Mouse (Mus musculus): Measurements from ENCODE around the gene Rap1gap. TPM values are rescaled to one million over a fixed set of nuclear protein-coding genes. Genes with fewer than 3 reads are reported as not detected.

Gene Rap1gap
- polyA plus RNA-seq, 1 experiment from 2014 or later = 18.4 TPM

DNA sequence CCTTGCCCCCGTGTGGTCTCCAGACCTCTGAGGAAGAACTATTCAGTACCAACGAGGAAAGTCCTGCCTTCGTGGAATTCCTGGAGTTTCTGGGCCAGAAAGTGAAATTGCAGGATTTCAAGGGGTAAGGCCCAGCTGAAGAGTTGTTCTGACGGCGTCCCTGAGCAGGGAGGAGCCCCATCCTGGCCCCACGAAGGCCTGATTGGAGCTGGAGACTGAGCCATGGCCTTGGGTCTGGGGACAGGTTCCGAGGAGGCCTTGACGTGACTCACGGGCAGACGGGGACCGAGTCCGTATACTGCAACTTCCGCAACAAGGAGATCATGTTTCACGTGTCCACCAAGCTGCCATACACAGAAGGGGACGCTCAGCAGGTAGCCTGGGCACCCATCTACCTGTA lies 53.1 kb downstream of the Rap1gap start:
- no peak overlapping the region for H3K27ac ChIP-seq (replicated peaks; ENCODE audit: low read depth, low read length)
- no peak overlapping the region for H3K4me2 ChIP-seq (ENCODE audit: low read depth, low read length)
- ATAC-seq (ENCODE audit: low read depth) (no peak), DNase-seq (ENCODE audit: low spot score) (no peak)
- 58% methylated on average over 14 of the region's 15 CpGs for WGBS
- H3K4me3 ChIP-seq (ENCODE audit: low read depth, low read length) = no peak overlapping the region
- no peaks in the 10 kb centered on the region for H3K36me3 ChIP-seq (ENCODE audit: control insufficient read depth, insufficient read depth, low read length)
- H3K27me3 ChIP-seq (replicated peaks; ENCODE audit: control insufficient read depth, insufficient read depth, low read length) = no peaks in the 10 kb centered on the region
- peaks cover 7% of the 10 kb centered on the region; the same call in 1 of the 2 replicates for H3K4me1 ChIP-seq (ENCODE audit: control insufficient read depth, insufficient read depth, low read length)
- H3K9ac ChIP-seq (ENCODE audit: low read depth, low read length) = no peak overlapping the region
- H3K9me3 ChIP-seq (ENCODE audit: control insufficient read depth, low read length) = no peaks in the 10 kb centered on the region

DNA sequence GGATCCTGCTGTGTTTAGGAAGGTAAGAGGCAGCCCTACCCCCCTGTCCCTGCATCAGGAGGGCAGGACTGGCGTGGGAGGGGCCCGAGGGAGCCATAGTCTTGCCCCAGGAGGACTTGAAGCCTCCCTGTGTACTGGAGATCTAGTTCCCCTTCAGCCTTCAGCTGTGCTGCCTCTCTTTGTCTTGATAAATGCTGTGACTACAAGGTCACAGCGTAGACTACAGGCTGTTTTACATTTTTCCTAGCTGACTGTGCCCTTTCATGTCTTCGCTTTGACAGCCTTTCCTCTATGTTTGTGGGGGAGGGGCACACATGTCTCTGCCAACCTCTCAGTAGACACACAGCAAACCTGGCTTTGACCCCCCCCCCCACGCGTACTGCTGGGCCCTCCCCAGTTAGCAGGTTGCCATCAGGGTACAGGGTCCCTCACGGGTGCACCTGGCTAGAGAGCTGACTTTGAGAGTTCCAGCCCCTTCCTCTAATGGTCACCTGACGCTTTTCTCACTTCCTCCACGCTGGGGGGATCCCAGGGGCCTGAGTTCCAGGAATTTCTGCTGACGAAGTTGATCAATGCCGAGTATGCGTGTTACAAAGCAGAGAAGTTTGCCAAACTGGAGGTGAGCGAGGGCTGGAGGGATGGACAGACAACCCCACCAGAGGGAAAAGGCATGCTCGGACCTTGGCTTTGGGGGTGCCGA lies 55.0 kb downstream of the Rap1gap start:
- Histone ChIP-seq H3K4me2 (ENCODE audit: low read depth, low read length) (no peak overlapping the region), H3K9me3 (ENCODE audit: control insufficient read depth, low read length) (no peaks in the 10 kb centered on the region), H3K27me3 (replicated peaks; ENCODE audit: control insufficient read depth, insufficient read depth, low read length) (0 out of 2 replicates have a peak, but pooled peaks cover 4% of the 10 kb centered on the region), H3K4me3 (ENCODE audit: low read depth, low read length) (no peak overlapping the region), H3K27ac (replicated peaks; ENCODE audit: low read depth, low read length) (no peak overlapping the region), H3K9ac (ENCODE audit: low read depth, low read length) (no peak overlapping the region), H3K36me3 (ENCODE audit: control insufficient read depth, insufficient read depth, low read length) (no peaks in the 10 kb centered on the region), H3K4me1 (ENCODE audit: control insufficient read depth, insufficient read depth, low read length) (peaks cover 7% of the 10 kb centered on the region; the same call in 1 of the 2 replicates)
- DNase-seq (ENCODE audit: low spot score) (no peak), ATAC-seq (ENCODE audit: low read depth) (peak; percentile 9; the same call in 1 of the 2 replicates)
- 25% methylated on average over 15 of the region's 15 CpGs for WGBS

DNA sequence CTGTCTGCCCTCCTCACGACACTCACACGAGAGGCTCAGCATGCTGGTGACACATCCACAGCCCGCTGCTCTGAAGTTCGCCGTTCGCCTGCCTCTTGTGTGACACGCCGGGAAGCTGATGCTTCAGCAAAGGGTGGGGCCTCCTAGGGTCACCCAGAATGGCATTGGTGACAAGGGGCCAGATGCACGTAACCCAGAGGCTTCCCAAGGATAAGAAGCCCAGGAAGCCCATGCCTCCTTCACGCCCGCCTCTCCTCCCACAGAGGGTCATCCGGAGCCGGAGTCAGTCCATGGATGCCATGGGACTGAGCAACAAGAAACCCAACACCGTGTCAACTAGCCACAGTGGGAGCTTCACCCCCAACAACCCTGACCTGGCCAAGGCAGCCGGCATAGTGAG lies 57.0 kb downstream of the Rap1gap start:
- Histone ChIP-seq H3K36me3 (ENCODE audit: control insufficient read depth, insufficient read depth, low read length) (no peaks in the 10 kb centered on the region), H3K27me3 (replicated peaks; ENCODE audit: control insufficient read depth, insufficient read depth, low read length) (0 out of 2 replicates have a peak, but pooled peaks cover 4% of the 10 kb centered on the region), H3K4me2 (ENCODE audit: low read depth, low read length) (no peak overlapping the region), H3K9ac (ENCODE audit: low read depth, low read length) (no peak overlapping the region), H3K27ac (replicated peaks; ENCODE audit: low read depth, low read length) (no peak overlapping the region), H3K4me1 (ENCODE audit: control insufficient read depth, insufficient read depth, low read length) (peaks cover 7% of the 10 kb centered on the region; the same call in 1 of the 2 replicates), H3K9me3 (ENCODE audit: control insufficient read depth, low read length) (no peaks in the 10 kb centered on the region), H3K4me3 (ENCODE audit: low read depth, low read length) (no peak overlapping the region)
- DNase-seq (ENCODE audit: low spot score) (no peak), ATAC-seq (ENCODE audit: low read depth) (no peak)
- WGBS = 85% methylated on average over 14 of the region's 15 CpGs

DNA sequence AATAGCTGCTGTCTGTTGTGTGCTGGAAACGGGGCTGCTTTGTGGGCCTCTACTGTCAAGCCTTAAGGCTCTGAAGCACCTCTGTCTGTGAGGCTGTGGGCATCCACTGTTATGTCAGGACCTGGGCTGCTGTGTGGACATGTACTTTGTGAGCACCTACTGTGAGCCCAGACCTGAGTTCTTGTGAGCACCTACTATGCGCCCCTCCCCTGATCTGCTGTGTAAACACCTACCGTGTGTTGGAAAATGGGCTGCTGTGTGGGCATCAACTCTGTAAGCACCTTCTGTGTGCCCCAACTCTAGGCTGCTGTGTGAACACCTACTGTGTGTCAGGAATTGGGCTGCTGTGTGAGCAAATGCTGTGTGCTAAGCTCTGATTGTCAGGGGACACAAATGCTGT lies 57.7 kb downstream of the Rap1gap start:
- no peak overlapping the region for H3K27ac ChIP-seq (replicated peaks; ENCODE audit: low read depth, low read length)
- no peaks in the 10 kb centered on the region for H3K36me3 ChIP-seq (ENCODE audit: control insufficient read depth, insufficient read depth, low read length)
- 0 out of 2 replicates have a peak, but pooled peaks cover 4% of the 10 kb centered on the region for H3K27me3 ChIP-seq (replicated peaks; ENCODE audit: control insufficient read depth, insufficient read depth, low read length)
- no peak overlapping the region for H3K9ac ChIP-seq (ENCODE audit: low read depth, low read length)
- peaks cover 7% of the 10 kb centered on the region; the same call in 1 of the 2 replicates for H3K4me1 ChIP-seq (ENCODE audit: control insufficient read depth, insufficient read depth, low read length)
- H3K4me3 ChIP-seq (ENCODE audit: low read depth, low read length) = no peak overlapping the region
- 85% methylated on average over 3 of the region's 3 CpGs for WGBS
- H3K9me3 ChIP-seq (ENCODE audit: control insufficient read depth, low read length) = no peaks in the 10 kb centered on the region
- H3K4me2 ChIP-seq (ENCODE audit: low read depth, low read length) = no peak overlapping the region
- DNase-seq (ENCODE audit: low spot score) (no peak), ATAC-seq (ENCODE audit: low read depth) (no peak)

DNA sequence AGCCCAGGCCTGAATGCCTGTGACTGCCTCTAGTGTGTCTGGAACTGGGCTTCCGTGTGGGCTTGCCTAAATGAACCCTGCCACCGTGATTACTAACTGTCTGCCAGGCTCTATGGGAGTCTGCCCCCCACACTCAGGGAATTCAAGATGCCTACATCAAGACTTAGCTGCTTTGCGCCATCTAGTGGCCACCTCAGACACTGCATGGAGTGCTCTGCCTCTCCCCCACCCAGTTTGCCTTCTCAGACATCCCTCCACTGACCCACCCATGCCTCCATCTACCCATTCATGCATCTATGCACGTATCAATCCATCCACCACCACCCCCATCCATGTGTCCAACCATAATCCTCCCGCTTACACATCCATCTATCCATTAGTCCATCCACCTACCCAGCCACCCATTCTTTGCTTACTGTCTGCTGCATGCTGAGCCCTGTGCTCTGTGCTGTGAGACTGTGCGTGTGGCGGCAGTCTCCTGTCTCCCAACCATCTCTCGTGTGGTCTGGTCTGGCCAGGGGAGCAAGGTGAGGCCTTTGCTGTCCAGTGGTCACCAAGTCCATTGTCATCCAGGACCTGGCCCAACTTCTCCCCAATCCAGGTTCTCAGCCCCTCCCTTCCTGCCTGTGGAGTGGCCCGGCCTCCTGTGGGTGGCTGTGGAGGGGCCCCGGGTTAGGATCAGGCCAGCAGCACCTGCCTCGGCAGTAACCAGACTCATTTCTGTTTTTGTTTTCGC lies 58.3 kb downstream of the Rap1gap start:
- no peak overlapping the region for H3K9ac ChIP-seq (ENCODE audit: low read depth, low read length)
- H3K36me3 ChIP-seq (ENCODE audit: control insufficient read depth, insufficient read depth, low read length) = no peaks in the 10 kb centered on the region
- peak overlapping the region; percentile 35; the same call in 1 of the 2 replicates for H3K4me2 ChIP-seq (ENCODE audit: low read depth, low read length)
- no peak overlapping the region for H3K27ac ChIP-seq (replicated peaks; ENCODE audit: low read depth, low read length)
- H3K4me3 ChIP-seq (ENCODE audit: low read depth, low read length) = no peak overlapping the region
- peak; percentile 9; the same call in 1 of the 2 replicates for ATAC-seq (ENCODE audit: low read depth)
- DNase-seq (ENCODE audit: low spot score) = peak; percentile 82
- peaks cover 7% of the 10 kb centered on the region for H3K27me3 ChIP-seq (replicated peaks; ENCODE audit: control insufficient read depth, insufficient read depth, low read length)
- H3K4me1 ChIP-seq (ENCODE audit: control insufficient read depth, insufficient read depth, low read length) = peaks cover 11% of the 10 kb centered on the region; the same call in 1 of the 2 replicates
- WGBS = 27% methylated on average over 12 of the region's 12 CpGs
- H3K9me3 ChIP-seq (ENCODE audit: control insufficient read depth, low read length) = no peaks in the 10 kb centered on the region

DNA sequence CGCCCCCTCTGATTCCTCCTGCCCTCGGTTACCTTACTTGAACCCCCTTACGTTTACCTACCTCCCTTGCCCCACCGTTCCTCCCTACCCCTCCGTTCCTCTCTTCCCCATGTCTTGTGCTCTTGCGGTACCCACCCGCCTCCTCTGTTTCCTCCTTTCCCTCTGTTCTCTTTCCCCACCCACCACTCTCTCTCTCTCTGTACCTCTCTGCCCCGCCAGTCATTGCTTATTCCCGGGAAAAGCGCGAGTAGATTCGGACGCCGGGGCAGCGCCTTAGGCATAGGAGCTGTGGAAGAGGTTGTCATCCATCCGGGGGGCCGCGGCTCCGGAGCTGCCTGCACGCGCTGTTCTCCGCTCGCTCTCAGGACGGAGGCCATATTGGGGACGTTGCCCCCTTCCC lies 59.0 kb downstream of the Rap1gap start:
- ATAC-seq (ENCODE audit: low read depth) (no peak), DNase-seq (ENCODE audit: low spot score) (no peak)
- H3K9ac ChIP-seq (ENCODE audit: low read depth, low read length) = no peak overlapping the region
- H3K27me3 ChIP-seq (replicated peaks; ENCODE audit: control insufficient read depth, insufficient read depth, low read length) = peaks cover 13% of the 10 kb centered on the region
- no peaks in the 10 kb centered on the region for H3K36me3 ChIP-seq (ENCODE audit: control insufficient read depth, insufficient read depth, low read length)
- H3K4me3 ChIP-seq (ENCODE audit: low read depth, low read length) = peak overlapping the region; percentile 16; the same call in 1 of the 2 replicates
- peak overlapping the region; percentile 35 for H3K4me2 ChIP-seq (ENCODE audit: low read depth, low read length)
- no peak overlapping the region for H3K27ac ChIP-seq (replicated peaks; ENCODE audit: low read depth, low read length)
- peaks cover 11% of the 10 kb centered on the region; the same call in 1 of the 2 replicates for H3K4me1 ChIP-seq (ENCODE audit: control insufficient read depth, insufficient read depth, low read length)
- 37% methylated on average over 25 of the region's 25 CpGs for WGBS
- no peaks in the 10 kb centered on the region for H3K9me3 ChIP-seq (ENCODE audit: control insufficient read depth, low read length)

DNA sequence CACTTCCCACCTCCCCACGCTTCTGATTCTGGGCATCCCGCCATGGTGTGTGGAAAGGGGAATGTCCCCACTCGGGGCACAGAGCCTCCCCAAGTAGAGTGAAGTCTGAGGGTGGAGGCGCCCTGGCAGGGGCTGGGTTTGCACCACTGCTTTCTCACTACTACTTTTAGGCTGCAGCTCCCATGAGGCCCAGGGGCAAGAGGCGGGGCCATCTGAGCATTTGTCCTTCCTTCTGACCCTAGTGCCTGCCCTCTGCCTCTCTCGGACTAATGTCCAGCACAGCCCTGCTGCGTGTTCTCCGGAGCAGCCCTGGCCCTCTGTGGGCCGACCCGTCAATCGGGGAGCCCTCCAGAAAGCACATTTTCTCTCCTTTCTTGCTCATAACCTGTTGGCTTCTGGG lies 59.7 kb downstream of the Rap1gap start:
- H3K4me2 ChIP-seq (ENCODE audit: low read depth, low read length) = peak overlapping the region; percentile 35
- WGBS = 41% methylated on average over 9 of the region's 11 CpGs
- ATAC-seq (ENCODE audit: low read depth) (no peak), DNase-seq (ENCODE audit: low spot score) (no peak)
- H3K4me1 ChIP-seq (ENCODE audit: control insufficient read depth, insufficient read depth, low read length) = peaks cover 11% of the 10 kb centered on the region; the same call in 1 of the 2 replicates
- 0 out of 2 replicates have a peak overlapping the region, but pooled peaks have one; percentile 2 for H3K9ac ChIP-seq (ENCODE audit: low read depth, low read length)
- H3K27me3 ChIP-seq (replicated peaks; ENCODE audit: control insufficient read depth, insufficient read depth, low read length) = peaks cover 20% of the 10 kb centered on the region
- H3K36me3 ChIP-seq (ENCODE audit: control insufficient read depth, insufficient read depth, low read length) = no peaks in the 10 kb centered on the region
- H3K4me3 ChIP-seq (ENCODE audit: low read depth, low read length) = no peak overlapping the region
- no peak overlapping the region for H3K27ac ChIP-seq (replicated peaks; ENCODE audit: low read depth, low read length)
- no peaks in the 10 kb centered on the region for H3K9me3 ChIP-seq (ENCODE audit: control insufficient read depth, low read length)

DNA sequence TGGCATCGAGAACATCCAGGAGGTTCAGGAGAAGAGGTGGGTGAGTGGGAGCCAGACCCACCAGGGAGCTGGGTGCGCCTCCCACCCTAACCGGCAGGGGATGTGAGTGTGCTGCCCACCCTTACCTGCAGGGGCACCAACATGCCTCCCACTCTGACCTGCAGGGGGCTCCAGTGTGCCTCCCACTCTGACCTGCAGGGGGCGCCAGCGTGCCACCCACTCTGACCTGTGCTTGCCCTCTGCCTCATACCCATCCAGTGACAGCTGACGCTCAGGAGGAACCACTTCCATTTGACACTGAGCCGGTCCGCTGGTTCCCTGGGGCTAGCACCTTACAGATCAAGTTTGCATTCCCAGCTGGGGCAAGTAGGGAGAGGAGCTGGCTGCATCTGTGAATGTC lies 60.2 kb downstream of the Rap1gap start:
- Histone ChIP-seq H3K27ac (replicated peaks; ENCODE audit: low read depth, low read length) (no peak overlapping the region), H3K9ac (ENCODE audit: low read depth, low read length) (0 out of 2 replicates have a peak overlapping the region, but pooled peaks have one; percentile 2), H3K9me3 (ENCODE audit: control insufficient read depth, low read length) (no peaks in the 10 kb centered on the region), H3K27me3 (replicated peaks; ENCODE audit: control insufficient read depth, insufficient read depth, low read length) (peaks cover 26% of the 10 kb centered on the region), H3K36me3 (ENCODE audit: control insufficient read depth, insufficient read depth, low read length) (no peaks in the 10 kb centered on the region), H3K4me2 (ENCODE audit: low read depth, low read length) (no peak overlapping the region), H3K4me3 (ENCODE audit: low read depth, low read length) (no peak overlapping the region), H3K4me1 (ENCODE audit: control insufficient read depth, insufficient read depth, low read length) (0 out of 2 replicates have a peak, but pooled peaks cover 5% of the 10 kb centered on the region)
- 53% methylated on average over 6 of the region's 8 CpGs for WGBS
- DNase-seq (ENCODE audit: low spot score) = no peak
- no peak for ATAC-seq (ENCODE audit: low read depth)
